Comparison of ENCODE assay signal across 27 mouse cellular contexts in the genomic region with DNA sequence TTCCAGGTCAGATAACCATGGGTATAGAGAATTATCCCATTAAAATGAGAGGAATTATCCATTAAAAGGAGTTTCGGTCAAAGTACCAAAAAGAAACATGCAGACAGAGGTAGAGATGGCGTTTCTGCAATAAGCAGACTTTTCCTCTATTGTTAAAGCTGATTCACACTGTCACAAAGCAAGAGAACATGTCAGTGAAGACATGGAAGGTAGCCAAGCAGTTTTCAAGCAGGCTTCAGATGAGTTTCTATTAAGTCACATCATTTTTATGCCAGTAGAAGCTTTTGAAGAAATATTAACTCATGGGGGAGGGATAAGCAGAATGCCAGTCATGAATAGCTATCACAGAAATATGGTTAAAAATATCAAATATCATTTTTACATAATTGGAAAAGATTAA.
"Had no signal": no experiment of that assay in that cellular context is flagged by ENCODE, and none has a peak within 500 bp of the region (broad histone marks: within the 10 kb centered on the region; RNA-seq: fewer than 3 reads in every experiment).

No protein-coding gene starts in this region.

- H3K27me3 ChIP-seq: heart, embryonic 13.5 days; heart, embryonic 15.5 days; hindbrain, embryonic 12.5 days; intestine, embryonic 15.5 days; limb, embryonic 12.5 days; liver, embryonic 13.5 days; liver, embryonic 15.5 days had no signal

- H3K4me3 ChIP-seq: gastrocnemius, adult 2 months; heart, adult 2 months; heart, embryonic 13.5 days; heart, embryonic 15.5 days; hindbrain, embryonic 10.5 days; hindbrain, embryonic 12.5 days; intestine, embryonic 15.5 days; left cerebral cortex, adult 2 months; limb, embryonic 10.5 days; limb, embryonic 12.5 days; liver, embryonic 13.5 days; liver, embryonic 15.5 days had no signal

- H3K4me1 ChIP-seq: intestine, embryonic 15.5 days; limb, embryonic 10.5 days; liver, embryonic 13.5 days; liver, embryonic 15.5 days had no signal

- H3K36me3 ChIP-seq: heart, embryonic 15.5 days; hindbrain, embryonic 10.5 days; hindbrain, embryonic 12.5 days; intestine, embryonic 15.5 days; limb, embryonic 10.5 days; limb, embryonic 12.5 days; liver, embryonic 13.5 days; liver, embryonic 15.5 days had no signal

- ATAC-seq: hindbrain, embryonic 16.5 days; inflammation-experienced regulatory T-cells, adult 6 months; intestine, embryonic 15.5 days; intestine, postnatal 0 days had no signal

- H3K9ac ChIP-seq: heart, embryonic 13.5 days; heart, embryonic 15.5 days; hindbrain, embryonic 12.5 days; hindbrain, embryonic 14.5 days; intestine, embryonic 15.5 days; limb, embryonic 12.5 days; liver, embryonic 13.5 days; liver, embryonic 15.5 days had no signal

- H3K27ac ChIP-seq: gastrocnemius, adult 2 months; heart, adult 2 months; heart, embryonic 13.5 days; heart, embryonic 15.5 days; hindbrain, embryonic 10.5 days; hindbrain, embryonic 12.5 days; intestine, embryonic 15.5 days; left cerebral cortex, adult 2 months; limb, embryonic 10.5 days; limb, embryonic 12.5 days; liver, embryonic 13.5 days; liver, embryonic 15.5 days had no signal

- H3K4me2 ChIP-seq: heart, embryonic 11.5 days; heart, embryonic 13.5 days; heart, embryonic 15.5 days; hindbrain, embryonic 12.5 days; hindbrain, embryonic 14.5 days; intestine, embryonic 15.5 days; limb, embryonic 12.5 days; liver, embryonic 11.5 days; liver, embryonic 13.5 days; liver, embryonic 15.5 days had no signal

- H3K9me3 ChIP-seq: heart, embryonic 13.5 days; heart, embryonic 15.5 days; hindbrain, embryonic 10.5 days; hindbrain, embryonic 12.5 days; intestine, embryonic 15.5 days; limb, embryonic 10.5 days; limb, embryonic 12.5 days; liver, embryonic 13.5 days; liver, embryonic 15.5 days had no signal

- DNase-seq: gastrocnemius, adult 2 months; gastrocnemius, postnatal 10 days; gastrocnemius, postnatal 25 days; heart, adult 2 months; heart, postnatal 4 days; kidney, adult 18-20 months; kidney, postnatal 10 days; kidney, postnatal 25 days; kidney, postnatal 4 days; layer of hippocampus, adult 9-11 months; liver; liver, embryonic 13.5 days had no signal
